Mouse (Mus musculus): ENCODE data around the gene Dalrd3.
"Not testable (repeated sequence)": the region's sequence is repeated elsewhere in the genome, so short reads cannot be mapped to it uniquely, and the experiment has no call there.

The Dalrd3 gene

GRCm38 (mm10) chr9:108573774-108574690, 4.3 kb downstream of the Dalrd3 start:
- peak; percentile 52 to 71 for DNase-seq

- no peak for DNase-seq
These were observed 5.2 kb downstream of the Dalrd3 start for GRCm38 (mm10) chr9:108574921-108575320.

GRCm38 (mm10) chr9:108575321-108576297, 5.9 kb downstream of the Dalrd3 start:
- DNase-seq = no peak

- DNase-seq = no peak
These were observed 7.3 kb downstream of the Dalrd3 start for GRCm38 (mm10) chr9:108577025-108577424.

- peak; percentile 40 to 53 for DNase-seq
These were observed 8.4 kb downstream of the Dalrd3 start for GRCm38 (mm10) chr9:108577934-108578544.

GRCm38 (mm10) chr9:108578545-108579343, 9.1 kb downstream of the Dalrd3 start, which contains the start of gene Wdr6:
TSS of gene Wdr6 (minus strand) at chr9:108578739.
- DNase-seq = peak; percentile 86 to 93

- no peak for DNase-seq
These were observed 9.6 kb downstream of the Dalrd3 start for GRCm38 (mm10) chr9:108579344-108579690.

GRCm38 (mm10) chr9:108587571-108588180, 18.0 kb downstream of the Dalrd3 start:
- peak; percentile 45 to 57 for DNase-seq

- no peak for DNase-seq
These were observed 19.5 kb downstream of the Dalrd3 start for GRCm38 (mm10) chr9:108589229-108589628.

- peak; percentile 47 to 51 for DNase-seq
These were observed 21.8 kb downstream of the Dalrd3 start for GRCm38 (mm10) chr9:108591462-108591861.

- no peak for DNase-seq
These were observed 24.7 kb downstream of the Dalrd3 start for GRCm38 (mm10) chr9:108594354-108594753.

GRCm38 (mm10) chr9:108596998-108597764, 27.5 kb downstream of the Dalrd3 start, which contains the start of gene P4htm:
TSS of gene P4htm (minus strand) at chr9:108597667.
- peak; percentile 80 to 82 for DNase-seq

GRCm38 (mm10) chr9:108599021-108599566, 29.4 kb downstream of the Dalrd3 start:
- no peak for DNase-seq

GRCm38 (mm10) chr9:108600011-108600410, 30.3 kb downstream of the Dalrd3 start:
- DNase-seq = no peak

GRCm38 (mm10) chr9:108601986-108602385, 32.3 kb downstream of the Dalrd3 start:
- no peak for DNase-seq

GRCm38 (mm10) chr9:108607929-108608328, 38.2 kb downstream of the Dalrd3 start:
- not testable (repeated sequence) for DNase-seq

GRCm38 (mm10) chr9:108608889-108609288, 39.2 kb downstream of the Dalrd3 start:
- DNase-seq = no peak

- no peak for DNase-seq
These were observed 41.8 kb downstream of the Dalrd3 start for GRCm38 (mm10) chr9:108611488-108611887.

GRCm38 (mm10) chr9:108617301-108617700, 47.6 kb downstream of the Dalrd3 start:
- no peak for DNase-seq

Data from cerebellum, postnatal 36 days (tissue).